Mouse (Mus musculus) kidney, embryonic 14.5 days (tissue): ENCODE measurements around the gene Nsf. TPM values are rescaled to one million over a fixed set of nuclear protein-coding genes. Genes with fewer than 3 reads are reported as not detected.

Experiments
- ATAC-seq: fragments of 200-750 bp; cut with Nextera tagmentation; 2 replicates; pipeline ENCODE4 v1.8.0; 2017; ENCODE audit warnings: moderate number of reproducible peaks, mild to moderate bottlenecking, moderate TSS enrichment, moderate library complexity; ENCODE audit not compliant: low FRiP score, low TSS enrichment
- H3K27ac ChIP-seq: fragments of 300-500 bp; sonication (generic); 2 replicates; pipeline ENCODE4 v1.5.1; 2014; ENCODE audit warnings: low read depth, mild to moderate bottlenecking, low read length, moderate library complexity, mixed read lengths
- H3K27me3 ChIP-seq: fragments of 300-500 bp; sonication (generic); 2 replicates; pipeline ENCODE4 v1.6.1; 2014; ENCODE audit warnings: mild to moderate bottlenecking, low read length; ENCODE audit not compliant: control insufficient read depth, insufficient read depth
- H3K36me3 ChIP-seq: fragments of 300-500 bp; sonication (generic); 2 replicates; pipeline ENCODE4 v1.6.1; 2014; ENCODE audit warnings: low read length, mixed read lengths; ENCODE audit not compliant: control insufficient read depth, insufficient read depth
- H3K4me1 ChIP-seq: fragments of 300-500 bp; sonication (generic); 2 replicates; pipeline ENCODE4 v1.6.1; 2014; ENCODE audit warnings: low read length, mixed read lengths; ENCODE audit not compliant: control insufficient read depth, insufficient read depth
- H3K4me2 ChIP-seq: fragments of 300-500 bp; sonication (generic); replicated peaks from 2 replicates; pipeline ENCODE4 v1.6.1; 2014; ENCODE audit warnings: low read depth, mild to moderate bottlenecking, low read length
- H3K4me3 ChIP-seq: fragments of 300-500 bp; sonication (generic); 2 replicates; pipeline ENCODE4 v1.5.1; 2014; ENCODE audit warnings: mild to moderate bottlenecking, low read length
- H3K9ac ChIP-seq: fragments of 300-500 bp; sonication (generic); 2 replicates; pipeline ENCODE4 v1.6.1; 2014; ENCODE audit warnings: low read depth, mild to moderate bottlenecking, low read length, moderate library complexity
- H3K9me3 ChIP-seq: fragments of 300-500 bp; sonication (generic); 2 replicates; pipeline ENCODE4 v1.6.1; 2016; ENCODE audit warnings: low read length; ENCODE audit not compliant: control insufficient read depth
- WGBS: fragments of 180-500 bp; shearing (Covaris S2); extraction: QIAGEN DNeasy Blood & Tissue Kit; methylation state at CpG from one replicate; pipeline ENCODE4 v1.1.7; 2014; 5-methylcytosine and 5-hydroxymethylcytosine counted together
- polyA plus RNA-seq: library from polyadenylated mRNA; unstranded; fragments of >200 nt; fragmentation: Nextera tagmentation; extraction: Ambion mirVana; gene quantifications from 2 replicates; pipeline ENCODE4 v1.2.1, GENCODE M21; 2014

Nsf gene
- polyA plus RNA-seq, 1 experiment from 2014 or later = 48.1 TPM

GRCm38 (mm10) chr11:103867702-103868101 is 86.2 kb downstream of the Nsf start:
- WGBS = 31% methylated on average over 5 of the region's 5 CpGs

DNA sequence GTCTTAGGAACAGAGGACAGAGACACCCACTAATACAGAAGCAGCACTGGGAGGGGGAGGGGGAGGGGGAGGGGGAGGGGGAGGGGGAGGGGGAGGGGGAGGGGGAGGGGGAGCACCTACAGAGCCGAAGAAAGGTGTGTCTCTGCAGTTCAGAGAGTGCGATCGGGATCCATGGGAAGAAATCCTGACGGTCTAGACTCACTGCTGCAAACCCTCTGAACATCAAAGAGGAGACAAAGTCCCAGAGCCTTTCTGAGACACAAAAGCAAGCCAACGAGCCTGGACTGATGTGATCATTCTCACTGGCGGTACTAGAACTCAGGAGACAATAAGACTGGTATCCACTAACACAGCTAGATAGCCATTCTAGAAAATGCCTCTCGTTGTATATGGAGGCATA is 88.5 kb downstream of the Nsf start:
- Histone ChIP-seq H3K27me3 (no peaks in the 10 kb centered on the region), H3K4me3 (no peak overlapping the region), H3K27ac (no peak overlapping the region), H3K36me3 (peaks cover 14% of the 10 kb centered on the region), H3K9me3 (no peaks in the 10 kb centered on the region), H3K4me2 (no peak overlapping the region), H3K9ac (no peak overlapping the region), H3K4me1 (no peaks in the 10 kb centered on the region)
- no peak for ATAC-seq
- 73% methylated on average over 7 of the region's 7 CpGs for WGBS

More at GRCm38 (mm10) chr11:103867702-103868101, 86.2 kb downstream of the Nsf start:
- Histone ChIP-seq H3K27ac (no peak overlapping the region), H3K27me3 (no peaks in the 10 kb centered on the region), H3K4me2 (no peak overlapping the region), H3K4me3 (no peak overlapping the region), H3K9me3 (no peaks in the 10 kb centered on the region), H3K36me3 (peaks cover 15% of the 10 kb centered on the region; the same call in 1 of the 2 replicates), H3K4me1 (no peaks in the 10 kb centered on the region), H3K9ac (no peak overlapping the region)
- no peak for ATAC-seq

DNA sequence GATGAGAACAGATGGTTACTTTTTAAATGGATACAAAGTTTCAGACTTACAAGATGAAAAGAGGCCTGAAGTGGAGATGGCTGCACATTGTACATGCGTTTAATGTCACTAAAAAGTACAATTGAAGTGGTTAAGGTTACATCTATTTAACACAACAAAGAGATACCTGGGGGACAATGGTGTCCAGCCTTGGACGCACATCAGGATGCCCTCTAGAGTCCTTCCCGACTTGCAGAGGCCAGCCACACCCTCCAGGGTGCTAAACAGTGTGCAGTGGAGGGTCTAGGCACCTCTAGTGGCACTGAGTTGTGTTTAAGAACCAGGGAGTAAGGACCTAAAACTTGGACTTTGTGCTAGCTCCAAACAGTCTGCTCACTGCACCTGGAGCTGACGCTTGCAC is 89.4 kb downstream of the Nsf start:
- H3K9ac ChIP-seq = no peak overlapping the region
- no peak for ATAC-seq
- 97% methylated on average over 4 of the region's 4 CpGs for WGBS
- no peak overlapping the region for H3K4me3 ChIP-seq
- no peak overlapping the region for H3K27ac ChIP-seq
- no peaks in the 10 kb centered on the region for H3K4me1 ChIP-seq
- H3K9me3 ChIP-seq = no peaks in the 10 kb centered on the region
- H3K4me2 ChIP-seq = no peak overlapping the region
- H3K27me3 ChIP-seq = no peaks in the 10 kb centered on the region
- H3K36me3 ChIP-seq = peaks cover 14% of the 10 kb centered on the region

DNA sequence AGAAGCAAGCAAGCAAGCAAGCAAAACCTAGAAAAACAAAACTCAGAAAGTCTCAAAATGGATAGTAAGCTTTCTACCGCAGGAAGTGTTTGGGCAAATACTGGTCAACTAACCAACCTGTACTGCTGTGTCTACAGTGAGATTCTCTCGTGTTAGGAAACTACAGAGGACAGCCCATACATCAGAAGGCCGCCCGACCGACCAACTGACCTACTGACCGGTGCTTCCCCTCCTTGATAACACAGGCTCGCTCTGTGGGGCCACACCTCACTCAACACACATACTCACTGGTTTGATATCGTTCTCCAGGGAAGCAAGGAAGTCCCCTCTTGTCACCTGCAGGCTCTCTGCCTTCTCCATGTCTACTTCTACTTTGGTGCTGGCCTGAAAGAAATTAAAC is 90.9 kb downstream of the Nsf start:
- Histone ChIP-seq H3K27ac (no peak overlapping the region), H3K4me3 (no peak overlapping the region), H3K9me3 (no peaks in the 10 kb centered on the region), H3K9ac (no peak overlapping the region), H3K4me2 (no peak overlapping the region), H3K27me3 (no peaks in the 10 kb centered on the region), H3K36me3 (peaks cover 21% of the 10 kb centered on the region), H3K4me1 (no peaks in the 10 kb centered on the region)
- WGBS = 69% methylated on average over 8 of the region's 8 CpGs
- ATAC-seq = no peak

DNA sequence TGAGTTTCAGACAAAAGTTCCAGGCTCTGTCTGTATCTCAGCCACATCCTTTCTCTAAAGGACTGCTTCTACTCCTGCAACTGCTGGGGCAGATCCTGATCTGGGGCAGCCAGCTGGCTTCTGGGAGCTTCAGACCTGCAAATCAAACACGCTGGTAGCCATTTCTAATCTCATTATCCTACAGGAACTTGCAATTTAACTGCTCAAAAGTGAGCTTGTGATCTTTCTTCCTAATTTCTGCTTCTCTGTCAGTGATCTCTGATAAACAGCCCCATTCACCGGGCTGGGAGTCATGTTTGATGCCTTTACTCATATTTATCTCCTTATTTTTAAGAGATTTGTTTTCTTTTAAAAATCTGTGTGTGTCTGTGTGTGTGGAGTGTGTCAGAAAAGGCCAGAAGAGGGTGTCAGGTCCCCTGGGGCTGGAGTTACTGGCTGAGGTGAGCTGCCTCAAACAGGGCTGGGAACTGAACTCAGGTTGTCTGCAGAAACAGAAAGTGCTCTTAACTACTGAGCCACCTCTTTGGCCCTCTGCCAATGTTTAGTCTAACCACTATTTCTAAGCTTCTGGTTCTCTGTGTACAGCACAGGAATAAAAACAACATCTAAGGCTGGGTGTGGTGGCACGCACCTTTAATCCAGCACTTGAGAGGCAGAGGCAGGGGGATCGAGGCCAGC is 93.8 kb downstream of the Nsf start:
- no peak for ATAC-seq
- no peaks in the 10 kb centered on the region for H3K27me3 ChIP-seq

GRCm38 (mm10) chr11:103858760-103859159 is 95.1 kb downstream of the Nsf start:
- ATAC-seq = no peak
- Histone ChIP-seq H3K36me3 (peaks cover 20% of the 10 kb centered on the region), H3K27me3 (no peaks in the 10 kb centered on the region), H3K4me1 (no peaks in the 10 kb centered on the region), H3K4me3 (no peak overlapping the region), H3K9me3 (no peaks in the 10 kb centered on the region), H3K9ac (no peak overlapping the region), H3K4me2 (no peak overlapping the region), H3K27ac (no peak overlapping the region)
- WGBS = 65% methylated on average over 5 of the region's 5 CpGs

More for the DNA sequence above, 93.8 kb downstream of the Nsf start:
- Histone ChIP-seq H3K36me3 (peaks cover 24% of the 10 kb centered on the region), H3K27ac (no peak overlapping the region), H3K9ac (no peak overlapping the region), H3K4me3 (no peak overlapping the region), H3K4me1 (no peaks in the 10 kb centered on the region), H3K9me3 (no peaks in the 10 kb centered on the region), H3K4me2 (no peak overlapping the region)
- WGBS = 86% methylated on average over 4 of the region's 4 CpGs

DNA sequence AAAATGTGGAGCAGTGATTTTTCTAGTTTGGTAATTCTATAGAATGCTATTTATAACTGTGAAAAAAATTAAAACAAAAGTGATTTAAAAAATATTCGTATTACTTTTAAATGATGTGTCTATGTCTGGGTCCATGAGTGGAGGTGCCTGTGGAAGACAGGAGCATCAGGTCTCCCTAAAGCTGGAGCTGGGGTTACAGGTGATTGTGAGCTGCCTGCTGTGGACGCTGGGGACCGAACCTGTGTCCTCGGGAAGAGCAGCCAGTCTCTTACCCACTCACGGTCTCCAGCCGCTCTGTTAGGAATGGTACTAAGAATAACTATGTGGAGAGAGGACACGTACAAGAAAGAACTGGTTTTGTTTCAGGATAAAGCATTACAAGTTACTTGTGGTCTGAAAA is 97.2 kb downstream of the Nsf start:
- H3K4me1 ChIP-seq = no peaks in the 10 kb centered on the region
- no peak for ATAC-seq
- no peak overlapping the region for H3K4me3 ChIP-seq
- H3K36me3 ChIP-seq = peaks cover 14% of the 10 kb centered on the region
- WGBS = 94% methylated on average over 7 of the region's 7 CpGs
- H3K9ac ChIP-seq = no peak overlapping the region
- no peaks in the 10 kb centered on the region for H3K9me3 ChIP-seq
- H3K27ac ChIP-seq = no peak overlapping the region
- no peak overlapping the region for H3K4me2 ChIP-seq
- no peaks in the 10 kb centered on the region for H3K27me3 ChIP-seq

DNA sequence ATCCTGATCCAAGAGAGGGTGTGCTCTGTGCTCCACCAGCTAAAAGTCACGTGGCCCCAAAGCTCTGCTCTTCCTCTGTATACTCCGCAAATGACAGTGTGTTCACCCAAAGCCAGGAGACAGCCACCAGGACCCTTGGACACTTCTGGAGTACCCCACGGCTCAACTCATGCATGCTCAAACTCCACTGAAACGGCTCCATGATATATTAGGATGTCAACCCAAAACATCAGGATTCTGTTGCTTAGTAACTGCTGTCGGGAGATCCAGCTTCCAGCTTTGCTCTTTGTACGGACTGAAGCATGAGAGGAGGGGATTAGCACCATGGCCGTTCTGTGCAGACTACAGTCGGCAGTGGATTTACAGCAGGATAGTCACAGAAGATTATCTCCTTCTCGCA is 99.6 kb downstream of the Nsf start:
- H3K9ac ChIP-seq = no peak overlapping the region
- peaks cover 11% of the 10 kb centered on the region for H3K36me3 ChIP-seq
- no peak overlapping the region for H3K4me2 ChIP-seq
- H3K4me3 ChIP-seq = no peak overlapping the region
- WGBS = 58% methylated on average over 9 of the region's 9 CpGs
- H3K27ac ChIP-seq = no peak overlapping the region
- H3K9me3 ChIP-seq = no peaks in the 10 kb centered on the region
- H3K4me1 ChIP-seq = no peaks in the 10 kb centered on the region
- no peak for ATAC-seq
- H3K27me3 ChIP-seq = no peaks in the 10 kb centered on the region

DNA sequence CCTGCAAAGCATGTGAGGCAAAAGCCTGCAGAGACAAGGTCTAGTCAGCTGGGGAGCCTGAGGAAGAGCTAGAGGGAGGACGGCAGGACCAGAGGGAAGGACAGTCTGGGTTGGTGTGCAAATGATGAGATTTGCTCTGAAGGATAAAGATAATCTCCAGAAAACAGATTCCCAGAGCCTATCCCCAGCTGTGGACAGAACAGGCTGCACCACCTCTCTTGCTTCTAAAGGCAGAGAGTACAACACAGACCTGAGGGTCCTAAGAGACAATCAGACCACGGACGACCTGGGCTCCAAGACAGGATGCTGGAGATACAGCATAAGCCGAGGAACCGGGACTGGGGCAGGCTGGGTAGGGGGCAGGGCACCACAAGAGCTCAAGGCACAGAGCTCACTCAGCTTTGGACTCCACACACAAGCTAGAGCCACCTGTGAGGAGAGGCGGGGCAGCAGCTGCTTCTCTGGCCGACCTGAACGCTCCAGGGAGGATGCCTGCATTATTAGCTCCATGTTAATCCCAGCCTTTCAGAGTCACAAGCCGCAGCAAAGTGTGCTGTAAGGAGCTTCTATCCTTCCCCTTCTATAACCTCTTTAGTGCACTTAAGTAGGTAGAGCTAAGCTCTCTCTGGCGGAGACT is 100.5 kb downstream of the Nsf start:
- Histone ChIP-seq H3K36me3 (peaks cover 5% of the 10 kb centered on the region), H3K9me3 (no peaks in the 10 kb centered on the region), H3K4me1 (no peaks in the 10 kb centered on the region), H3K4me3 (no peak overlapping the region), H3K27ac (no peak overlapping the region), H3K4me2 (no peak overlapping the region), H3K27me3 (no peaks in the 10 kb centered on the region), H3K9ac (no peak overlapping the region)
- 51% methylated on average over 10 of the region's 10 CpGs for WGBS
- ATAC-seq = no peak
